Mouse (Mus musculus) layer of hippocampus, adult 9-10 months (tissue): ENCODE results near the gene Nfib.

ENCODE experiments used
- DNase-seq: peaks from one replicate; pipeline ENCODE4 v3.0.0; 2022; ENCODE audit warnings: low spot score

Nfib gene

GRCm38 (mm10) chr4:82431831-82432230 lies 273.7 kb downstream of the Nfib start:
- DNase-seq, result no peak

DNA sequence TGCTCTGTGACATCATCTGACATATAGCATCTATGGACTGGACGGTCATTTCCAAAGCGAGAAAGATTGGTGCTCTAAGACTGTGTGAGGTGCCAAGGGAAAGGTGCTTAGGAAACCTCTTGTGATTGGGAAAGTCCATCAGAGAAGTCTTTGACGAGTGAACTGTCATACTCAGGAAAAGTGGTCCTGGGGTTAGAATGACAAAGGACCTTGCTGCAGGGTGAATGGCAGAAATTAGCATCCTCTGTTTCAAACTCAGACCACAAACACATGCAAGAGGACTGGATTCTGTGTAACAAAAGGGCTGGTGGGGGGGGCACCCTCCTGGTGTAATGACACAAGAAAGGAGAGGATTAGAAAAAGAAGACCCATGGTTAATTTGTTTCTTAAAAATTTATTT lies 274.7 kb downstream of the Nfib start:
- DNase-seq, result no peak

DNA sequence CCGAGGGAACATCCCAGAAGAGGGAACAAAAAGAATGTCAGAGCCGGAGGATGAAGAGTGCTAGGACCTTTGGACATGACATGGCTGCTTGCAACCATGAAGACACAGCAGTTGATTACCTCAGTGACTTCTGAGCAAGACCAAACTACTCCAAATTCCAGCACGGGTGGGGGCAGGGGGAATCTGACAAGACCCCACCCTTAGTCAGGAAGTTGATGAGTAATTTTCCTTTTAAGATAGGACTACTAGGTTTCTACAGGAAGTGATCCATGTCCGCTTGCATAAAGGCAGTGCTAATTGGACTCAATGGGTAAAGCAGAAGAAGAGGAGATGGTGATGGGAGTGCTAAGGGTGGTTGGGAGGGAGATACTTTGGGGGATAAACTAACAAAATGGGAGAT lies 279.3 kb downstream of the Nfib start:
- no peak for DNase-seq

GRCm38 (mm10) chr4:82418241-82418640 lies 287.3 kb downstream of the Nfib start:
- no peak for DNase-seq

DNA sequence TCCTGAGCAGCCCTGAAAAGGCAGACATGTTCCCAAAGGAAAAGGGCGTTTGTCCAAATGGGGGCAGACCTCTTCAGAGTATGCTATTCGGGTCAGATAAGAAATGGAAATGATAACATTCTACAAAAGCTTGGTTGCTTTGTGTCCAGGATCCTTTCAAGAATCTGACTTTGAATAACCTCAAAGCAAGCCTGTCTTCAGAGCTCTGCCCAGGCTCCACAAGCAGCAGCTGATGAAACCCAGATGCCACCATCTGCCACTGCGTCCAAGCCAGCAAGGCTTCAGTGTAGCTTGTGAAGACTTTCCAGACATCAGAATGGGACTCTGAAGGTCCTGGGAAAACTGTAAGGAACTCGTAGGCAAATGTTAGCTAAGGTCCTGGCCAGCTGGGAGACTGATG lies 289.7 kb downstream of the Nfib start:
- DNase-seq, result no peak

DNA sequence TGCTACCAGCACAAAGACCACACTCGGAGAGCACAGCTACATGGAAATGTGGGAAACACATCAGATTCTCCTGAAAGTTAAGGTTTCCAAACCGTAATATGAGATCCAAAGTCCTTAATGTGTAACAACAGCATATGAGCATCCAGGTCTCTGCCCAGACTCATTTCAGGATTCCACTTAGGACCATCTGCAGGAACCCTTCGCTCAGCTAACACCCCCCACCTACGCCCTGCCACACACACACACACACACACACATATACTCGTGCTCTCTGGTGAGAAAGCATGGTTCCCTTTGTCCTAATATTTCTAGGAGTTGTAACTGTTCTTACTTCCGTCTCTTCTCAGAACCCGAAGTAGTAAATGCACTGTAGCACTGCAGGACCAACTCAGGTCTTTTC lies 292.9 kb downstream of the Nfib start:
- no peak for DNase-seq

DNA sequence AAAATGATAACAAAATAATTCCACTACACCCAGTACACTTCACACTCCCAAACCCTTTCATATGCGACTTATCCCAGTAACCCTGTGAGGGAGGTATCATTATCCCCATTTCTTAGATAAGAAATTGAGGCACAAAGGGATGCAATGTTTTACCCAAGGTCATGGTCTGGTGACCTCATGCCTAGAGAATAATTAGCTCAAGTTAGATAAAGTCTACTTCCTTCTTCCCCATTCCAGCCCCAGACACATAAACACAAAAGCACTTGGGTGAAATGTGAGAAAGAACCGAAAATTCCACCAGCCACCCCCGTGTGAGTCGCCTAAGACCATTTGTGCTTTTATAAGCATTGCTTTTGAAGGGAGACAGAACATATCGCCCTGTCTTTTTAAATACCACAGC lies 293.6 kb downstream of the Nfib start:
- no peak for DNase-seq

DNA sequence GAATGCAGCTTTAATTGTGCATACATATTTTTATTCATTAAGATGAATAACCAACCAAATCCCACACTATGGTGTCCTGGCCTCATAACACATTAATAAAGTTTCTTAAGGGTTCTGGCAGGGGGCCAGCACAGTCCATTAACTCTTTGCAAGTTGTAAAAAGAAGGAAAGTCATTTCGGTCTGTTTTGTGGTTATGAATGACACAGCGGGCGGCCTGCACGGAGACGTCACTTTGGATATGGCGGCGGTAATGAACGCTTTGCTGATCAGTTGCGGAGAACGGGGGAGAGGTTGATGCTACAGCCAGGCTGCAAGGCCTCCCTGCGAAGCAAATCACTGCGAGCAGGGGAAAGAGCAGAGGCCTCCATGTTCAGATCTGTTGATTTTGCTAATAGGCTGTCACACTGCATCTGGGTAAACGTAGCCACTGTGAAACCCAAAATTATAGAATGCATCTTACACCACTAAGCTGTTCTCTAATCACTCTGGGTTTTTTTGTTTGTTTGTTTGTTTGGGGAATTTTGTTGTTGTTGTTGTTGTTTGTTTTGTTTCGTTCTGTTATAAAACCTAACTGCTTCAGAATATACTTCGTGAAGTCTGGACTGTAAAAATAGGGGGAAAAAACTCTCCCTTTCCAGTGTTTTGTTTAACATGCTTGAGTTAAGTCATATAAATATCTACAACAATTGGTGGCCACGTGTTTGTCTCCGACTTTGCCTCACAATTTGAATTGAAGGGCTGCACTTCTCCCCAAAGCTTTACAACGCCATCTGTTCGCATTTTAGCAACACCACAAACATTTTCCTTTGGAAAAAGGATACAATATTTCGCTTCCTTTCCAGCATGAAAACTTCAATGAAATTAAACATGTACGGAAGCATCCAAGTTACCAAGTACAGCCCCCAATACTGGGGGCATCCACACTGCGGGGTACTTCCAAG lies 296.8 kb downstream of the Nfib start:
- peak; percentile 26 for DNase-seq

DNA sequence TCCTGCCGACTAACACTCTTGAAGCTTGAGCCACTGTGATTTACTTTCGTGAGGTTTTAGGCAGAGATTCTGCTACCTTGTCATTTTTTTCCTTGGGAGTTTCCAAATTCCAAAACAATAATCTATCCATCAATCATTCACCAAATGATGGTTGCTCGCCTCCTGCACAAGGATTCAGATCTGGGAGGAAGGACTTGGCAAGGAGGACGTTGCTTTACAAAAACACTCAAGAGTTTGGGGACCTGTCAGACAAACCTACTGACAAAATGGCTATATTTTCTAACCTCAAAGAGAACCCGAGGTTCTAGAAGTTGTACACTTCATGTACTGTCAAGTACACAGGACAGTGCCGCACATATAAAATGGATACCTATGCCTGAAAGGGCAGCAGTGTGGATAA lies 299.0 kb downstream of the Nfib start:
- no peak for DNase-seq

- DNase-seq, result no peak
These were observed 299.8 kb downstream of the Nfib start for GRCm38 (mm10) chr4:82405791-82406190.

DNA sequence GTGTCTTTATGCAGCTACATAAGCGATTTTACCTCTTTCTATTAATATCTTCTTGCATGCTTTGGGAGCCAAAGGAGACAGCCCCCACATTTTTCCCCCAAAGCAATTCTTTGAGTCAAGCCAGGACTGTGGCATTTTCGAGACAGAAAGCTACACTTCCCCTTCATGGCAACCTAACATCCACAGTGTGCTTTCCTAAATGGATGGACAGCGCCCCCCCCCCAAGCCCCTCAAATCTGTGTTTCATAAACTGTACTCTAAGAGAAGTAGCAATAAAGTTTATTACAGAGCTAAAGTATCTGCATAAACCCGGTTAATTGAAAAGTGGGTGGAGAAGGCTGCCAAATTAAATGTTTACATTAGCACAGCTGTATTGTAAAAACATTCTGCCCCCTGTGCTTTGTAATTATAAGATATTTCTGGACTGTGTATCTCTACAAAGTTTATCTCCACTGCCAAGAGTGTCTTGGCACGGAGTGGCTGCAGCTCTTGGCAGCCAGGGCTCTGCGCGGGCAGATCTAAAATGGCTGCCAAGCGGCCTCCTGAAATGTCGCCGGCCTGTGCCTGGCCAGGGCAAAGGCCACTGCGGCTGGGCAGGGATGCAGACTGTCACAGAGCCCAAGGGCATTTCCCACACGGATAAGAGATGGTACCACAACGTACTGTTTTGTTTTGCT lies 301.4 kb downstream of the Nfib start:
- no peak for DNase-seq

GRCm38 (mm10) chr4:82402666-82403065 lies 302.9 kb downstream of the Nfib start:
- no peak for DNase-seq

DNA sequence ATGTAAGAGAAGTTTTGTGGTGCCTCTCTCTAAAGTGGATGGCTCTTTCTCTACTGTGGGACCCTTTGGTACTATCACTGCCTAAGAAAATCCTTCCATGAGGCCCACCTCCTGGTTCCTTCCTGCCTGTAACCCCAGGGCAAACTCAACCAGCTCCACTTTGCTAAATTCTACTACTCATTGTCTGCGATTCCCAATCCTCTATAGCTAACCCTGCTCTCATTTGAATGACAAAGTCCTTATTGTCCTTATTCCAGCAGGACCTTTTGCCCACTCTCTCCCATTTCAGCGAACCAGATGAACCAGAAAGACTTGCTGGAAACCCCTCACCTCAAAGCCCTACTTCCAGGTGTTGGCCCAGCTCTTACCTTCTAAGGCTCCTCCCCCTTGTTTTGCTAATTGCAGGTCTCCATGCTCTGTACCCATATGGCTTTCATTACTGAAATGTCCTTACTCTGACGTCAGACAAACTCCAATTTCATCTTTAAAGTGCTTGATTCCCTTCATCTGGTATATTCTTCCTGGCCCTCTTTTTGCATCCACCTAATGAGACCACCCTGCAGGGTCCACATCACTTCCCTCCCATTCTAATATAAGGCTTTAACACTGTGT lies 304.0 kb downstream of the Nfib start:
- DNase-seq, result no peak

GRCm38 (mm10) chr4:82400536-82400935 lies 305.0 kb downstream of the Nfib start:
- no peak for DNase-seq

DNA sequence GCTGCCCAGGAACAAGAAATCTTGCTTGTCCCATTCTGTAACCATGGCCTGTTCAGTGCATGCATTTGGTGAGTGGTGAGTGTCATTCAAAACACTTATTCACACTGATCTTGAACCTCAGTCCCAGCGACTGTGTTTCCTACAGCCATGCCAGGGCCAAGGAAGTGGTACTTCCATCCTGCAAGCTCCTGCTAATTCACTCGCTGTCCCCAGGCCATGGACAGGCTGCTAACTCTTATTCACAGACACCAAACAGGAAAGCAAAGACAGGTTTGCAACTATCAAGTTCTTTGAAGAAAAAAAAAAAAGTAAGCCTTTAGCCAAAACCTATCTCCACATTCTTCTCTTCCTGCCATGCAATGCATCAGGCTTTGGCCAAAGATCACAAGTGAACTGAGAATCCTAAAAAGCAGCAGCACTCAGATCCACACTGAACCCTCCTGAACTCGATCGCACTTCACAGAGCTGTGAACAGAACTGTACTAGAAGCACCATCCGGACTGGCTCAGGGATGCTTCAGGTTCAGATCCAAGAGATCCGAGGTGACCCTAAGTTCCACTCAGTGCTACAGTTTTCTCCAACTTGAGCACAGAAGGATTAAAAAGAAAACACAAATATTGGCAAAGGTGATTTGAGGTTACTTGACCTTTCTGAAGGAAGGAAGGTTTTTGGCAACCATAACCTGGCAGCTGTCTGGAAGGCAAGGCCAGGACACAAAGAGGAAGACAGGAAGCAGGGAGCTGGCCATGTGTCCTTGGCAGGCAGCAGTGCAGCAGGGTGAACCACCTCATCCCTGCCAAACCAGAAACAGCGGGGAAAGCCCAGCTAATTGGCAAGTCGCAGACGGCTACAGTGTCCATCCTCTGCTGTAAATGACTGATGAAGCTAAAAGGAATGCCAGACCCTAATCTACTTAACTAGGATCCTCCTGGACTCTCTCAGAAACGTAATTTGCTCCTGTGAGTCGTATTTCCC lies 305.9 kb downstream of the Nfib start:
- DNase-seq, result no peak

GRCm38 (mm10) chr4:82398282-82398681 lies 307.3 kb downstream of the Nfib start:
- DNase-seq, result no peak

DNA sequence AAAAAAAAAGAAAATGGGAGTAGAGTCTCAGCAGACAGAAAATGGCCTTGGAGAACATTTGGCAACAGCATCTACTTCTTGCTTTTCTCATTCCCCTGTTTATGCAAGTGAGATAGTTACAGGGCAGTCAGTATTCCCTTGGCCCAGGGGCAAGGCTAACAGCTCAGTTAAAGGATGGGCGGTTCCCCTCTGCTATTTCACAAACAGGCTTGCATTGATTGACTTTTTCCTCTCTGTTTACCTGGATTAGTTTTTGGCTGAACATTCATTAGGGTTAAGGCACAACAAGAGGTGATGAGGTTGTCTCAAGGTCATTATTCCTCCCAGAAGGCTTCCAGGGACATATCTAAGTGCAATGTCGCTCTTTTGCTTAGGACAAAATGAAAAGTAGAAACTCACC lies 308.7 kb downstream of the Nfib start:
- DNase-seq, result no peak

DNA sequence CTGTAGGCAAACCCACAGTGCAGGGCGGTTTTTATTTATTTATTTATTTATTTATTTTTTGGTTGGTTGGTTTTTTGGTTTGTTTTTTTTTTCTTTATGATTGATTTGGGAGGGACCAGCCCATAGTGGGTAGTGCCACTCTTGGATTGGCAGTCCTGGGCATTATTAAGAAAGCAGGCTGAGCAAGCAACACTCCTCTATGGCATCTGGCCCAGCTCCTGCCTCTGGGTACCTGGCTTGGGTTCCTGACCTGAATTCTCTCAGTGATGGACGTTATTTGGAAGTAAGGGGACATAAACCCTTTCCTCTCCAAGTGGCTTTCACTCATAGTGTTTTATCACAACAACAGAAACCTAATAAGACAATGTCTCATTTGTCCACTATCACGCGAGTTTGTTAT lies 309.5 kb downstream of the Nfib start:
- no peak for DNase-seq

- DNase-seq, result no peak
These were observed 311.2 kb downstream of the Nfib start for GRCm38 (mm10) chr4:82394346-82394745.

DNA sequence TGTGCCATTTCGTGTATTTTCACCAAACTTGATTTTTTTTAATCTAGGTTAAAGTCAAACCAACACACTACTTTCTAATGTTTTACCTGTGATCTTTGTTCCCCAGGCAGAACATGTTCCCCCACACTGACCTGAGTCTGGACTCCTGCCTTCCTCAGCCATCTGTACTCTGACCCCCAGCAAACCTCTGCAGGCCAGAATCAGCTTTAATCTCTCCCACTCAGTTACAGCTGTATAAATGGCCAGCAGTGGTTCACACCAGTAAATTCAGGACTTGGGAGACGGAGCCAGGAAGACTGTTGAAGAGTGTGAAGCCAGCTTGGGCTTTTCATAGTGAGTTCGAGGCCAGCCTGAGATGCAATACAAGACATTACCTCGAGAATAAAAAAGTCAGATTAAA lies 312.5 kb downstream of the Nfib start:
- no peak for DNase-seq

- DNase-seq, result no peak
These were observed 313.1 kb downstream of the Nfib start for GRCm38 (mm10) chr4:82392496-82392895.
